Mouse (Mus musculus) forebrain, embryonic 15.5 days (tissue): ENCODE measurements around the gene Asgr1. TPM values are rescaled to one million over a fixed set of nuclear protein-coding genes. Genes with fewer than 3 reads are reported as not detected.
"Not testable (repeated sequence)": the region's sequence is repeated elsewhere in the genome, so short reads cannot be mapped to it uniquely, and the experiment has no call there.

Experiments used
- ATAC-seq: fragments of 200-750 bp; cut with Nextera tagmentation; replicated peaks from 2 replicates; pipeline ENCODE4 v1.8.0; 2017; ENCODE audit warnings: mild to moderate bottlenecking, moderate TSS enrichment, moderate library complexity
- H3K27ac ChIP-seq: fragments of 300-500 bp; sonication (generic); replicated peaks from 2 replicates; pipeline ENCODE4 v1.5.1; 2015; ENCODE audit warnings: mild to moderate bottlenecking, inconsistent platforms
- H3K27me3 ChIP-seq: fragments of 300-500 bp; sonication (generic); 2 replicates; pipeline ENCODE4 v1.6.1; 2015; ENCODE audit warnings: inconsistent platforms
- H3K36me3 ChIP-seq: fragments of 300-500 bp; sonication (generic); 2 replicates; pipeline ENCODE4 v1.6.1; 2015; ENCODE audit warnings: mild to moderate bottlenecking, inconsistent platforms
- H3K4me1 ChIP-seq: fragments of 300-500 bp; sonication (generic); 2 replicates; pipeline ENCODE4 v1.6.1; 2015; ENCODE audit warnings: inconsistent platforms
- H3K4me2 ChIP-seq: fragments of 300-500 bp; sonication (generic); replicated peaks from 2 replicates; pipeline ENCODE4 v1.6.1; 2015; ENCODE audit warnings: mild to moderate bottlenecking, inconsistent platforms
- H3K4me3 ChIP-seq: fragments of 300-500 bp; sonication (generic); 2 replicates; pipeline ENCODE4 v1.5.1; 2015; ENCODE audit warnings: mild to moderate bottlenecking, inconsistent platforms
- H3K9ac ChIP-seq: fragments of 300-500 bp; sonication (generic); replicated peaks from 2 replicates; pipeline ENCODE4 v1.6.1; 2015; ENCODE audit warnings: mild to moderate bottlenecking, inconsistent platforms
- H3K9me3 ChIP-seq: fragments of 300-500 bp; sonication (generic); 2 replicates; pipeline ENCODE4 v1.6.1; 2016; ENCODE audit warnings: inconsistent platforms
- WGBS: fragments of 180-500 bp; shearing (Covaris S2); methylation state at CpG from one replicate; pipeline ENCODE4 v1.1.7; 2015; ENCODE audit warnings: mixed read lengths; 5-methylcytosine and 5-hydroxymethylcytosine counted together
- polyA plus RNA-seq: library from polyadenylated mRNA; unstranded; fragments of >200 nt; fragmentation: Nextera tagmentation; extraction: Ambion mirVana; gene quantifications from 2 replicates; pipeline ENCODE4 v1.2.1, GENCODE M21; 2015

The Asgr1 gene
- polyA plus RNA-seq, 1 experiment from 2014 or later, result 2.0 TPM

DNA sequence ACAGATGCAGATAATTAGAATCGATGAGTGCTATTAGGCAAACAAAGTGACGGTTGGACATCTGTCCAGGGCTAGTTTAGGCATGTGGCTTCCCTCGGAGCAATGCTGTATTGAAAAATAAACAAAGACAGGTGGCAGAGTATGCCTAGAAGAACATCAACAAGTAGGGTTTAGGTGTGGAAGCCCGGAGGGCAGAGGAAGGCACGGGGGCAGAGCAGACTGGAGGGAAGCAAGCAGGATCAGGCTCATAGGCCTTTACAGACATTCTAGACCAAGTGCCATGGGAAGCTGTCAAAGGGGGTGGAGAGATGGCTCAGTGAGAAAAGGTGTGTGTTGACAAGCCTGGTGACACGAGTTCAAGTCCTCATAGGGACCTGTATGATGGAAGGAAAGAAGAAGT, 4.5 kb upstream of the Asgr1 start:
- no peak for ATAC-seq
- no peaks in the 10 kb centered on the region for H3K9me3 ChIP-seq
- H3K27ac ChIP-seq, result no peak overlapping the region
- H3K27me3 ChIP-seq, result no peaks in the 10 kb centered on the region
- no peak overlapping the region for H3K4me2 ChIP-seq
- whole genome bisulfite sequencing, result 58% methylated on average over 6 of the region's 6 CpGs
- no peak overlapping the region for H3K9ac ChIP-seq
- peaks cover 10% of the 10 kb centered on the region for H3K36me3 ChIP-seq
- no peak overlapping the region for H3K4me3 ChIP-seq
- H3K4me1 ChIP-seq, result no peaks in the 10 kb centered on the region

DNA sequence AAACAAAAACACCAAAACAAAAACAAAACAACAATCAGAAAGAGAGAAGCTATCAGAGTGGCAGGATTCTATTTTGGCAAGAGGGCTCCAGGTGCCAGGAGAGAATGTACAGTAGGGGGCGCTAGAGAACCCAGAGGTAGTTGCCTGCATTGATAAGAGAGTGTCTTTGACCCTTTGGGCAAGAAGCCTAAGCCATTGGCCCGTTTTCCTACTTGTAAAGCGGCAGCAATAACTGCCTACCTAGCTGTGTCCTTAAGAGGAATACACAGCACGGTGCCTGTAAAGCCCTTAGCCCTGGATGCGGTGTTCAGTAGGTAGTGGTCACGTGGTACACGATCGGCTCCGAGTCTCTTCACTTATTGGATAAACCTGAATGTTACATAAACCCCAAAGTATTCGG, 4.1 kb upstream of the Asgr1 start:
- H3K36me3 ChIP-seq, result peaks cover 6% of the 10 kb centered on the region
- no peaks in the 10 kb centered on the region for H3K4me1 ChIP-seq
- H3K9ac ChIP-seq, result no peak overlapping the region
- H3K9me3 ChIP-seq, result no peaks in the 10 kb centered on the region
- H3K4me2 ChIP-seq, result no peak overlapping the region
- no peak overlapping the region for H3K4me3 ChIP-seq
- ATAC-seq, result no peak
- WGBS, result 57% methylated on average over 10 of the region's 10 CpGs
- no peaks in the 10 kb centered on the region for H3K27me3 ChIP-seq
- no peak overlapping the region for H3K27ac ChIP-seq

DNA sequence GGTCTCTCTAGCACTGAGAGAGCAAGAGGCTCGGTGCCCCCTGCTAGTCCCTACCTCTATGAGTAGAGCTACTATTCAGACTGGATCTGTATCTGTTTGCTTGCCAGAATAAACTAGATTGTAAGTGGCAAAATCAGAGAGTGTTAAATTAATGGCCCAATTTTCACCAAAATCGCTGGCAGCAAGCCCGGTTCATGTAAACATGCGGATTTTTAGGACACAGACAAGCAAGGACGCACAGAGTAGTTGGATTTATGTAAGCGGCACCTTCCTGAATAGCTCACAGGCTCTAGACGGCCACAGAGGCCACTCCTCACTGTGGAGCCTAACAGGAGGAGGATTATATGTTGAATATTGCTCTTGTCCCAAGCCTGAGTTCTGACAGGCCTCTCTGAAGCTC, 729 bp upstream of the Asgr1 start:
- Histone ChIP-seq H3K4me3 (no peak overlapping the region), H3K36me3 (no peaks in the 10 kb centered on the region), H3K4me2 (no peak overlapping the region), H3K27me3 (no peaks in the 10 kb centered on the region), H3K9ac (no peak overlapping the region), H3K9me3 (no peaks in the 10 kb centered on the region), H3K4me1 (0 out of 2 replicates have a peak, but pooled peaks cover 2% of the 10 kb centered on the region), H3K27ac (no peak overlapping the region)
- WGBS, result 51% methylated on average over 7 of the region's 7 CpGs
- ATAC-seq, result no peak

DNA sequence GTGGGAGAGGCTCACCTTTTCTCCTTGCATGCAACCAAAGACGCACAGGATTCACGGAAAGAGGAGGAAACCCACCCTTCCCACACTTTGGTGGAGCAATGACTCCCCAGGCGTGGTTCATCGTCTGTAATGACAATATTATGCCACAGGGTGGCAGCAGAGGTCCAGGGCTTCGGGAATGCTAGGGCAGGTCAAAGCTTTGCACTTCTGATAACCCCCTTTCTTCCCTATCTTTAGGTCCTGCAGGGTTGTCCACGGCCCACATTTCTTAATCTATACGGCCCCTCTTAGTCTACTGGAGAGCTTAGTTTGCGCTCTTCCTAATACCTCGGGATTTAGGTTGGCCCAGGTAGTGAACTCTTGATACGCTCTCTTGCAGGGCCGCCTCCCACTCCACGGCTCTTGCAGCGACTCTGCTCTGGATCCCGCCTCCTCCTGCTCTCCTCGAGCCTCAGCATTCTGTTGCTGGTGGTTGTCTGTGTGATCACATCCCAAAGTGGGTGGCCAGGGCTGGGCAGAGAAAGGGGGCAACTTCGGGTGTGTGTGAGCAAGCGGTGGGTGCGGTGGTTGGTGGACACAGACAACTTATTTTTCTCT, 1.8 kb downstream of the Asgr1 start:
- H3K36me3 ChIP-seq, result no peaks in the 10 kb centered on the region
- no peak overlapping the region for H3K27ac ChIP-seq
- H3K4me2 ChIP-seq, result 0 out of 2 replicates have a peak overlapping the region, but pooled peaks have one; percentile 17
- no peaks in the 10 kb centered on the region for H3K27me3 ChIP-seq
- no peaks in the 10 kb centered on the region for H3K9me3 ChIP-seq
- ATAC-seq, result peak; percentile 19; the same call in 1 of the 2 replicates
- 25% methylated on average over 18 of the region's 18 CpGs for WGBS
- H3K4me1 ChIP-seq, result 0 out of 2 replicates have a peak, but pooled peaks cover 2% of the 10 kb centered on the region
- no peak overlapping the region for H3K4me3 ChIP-seq
- no peak overlapping the region for H3K9ac ChIP-seq

DNA sequence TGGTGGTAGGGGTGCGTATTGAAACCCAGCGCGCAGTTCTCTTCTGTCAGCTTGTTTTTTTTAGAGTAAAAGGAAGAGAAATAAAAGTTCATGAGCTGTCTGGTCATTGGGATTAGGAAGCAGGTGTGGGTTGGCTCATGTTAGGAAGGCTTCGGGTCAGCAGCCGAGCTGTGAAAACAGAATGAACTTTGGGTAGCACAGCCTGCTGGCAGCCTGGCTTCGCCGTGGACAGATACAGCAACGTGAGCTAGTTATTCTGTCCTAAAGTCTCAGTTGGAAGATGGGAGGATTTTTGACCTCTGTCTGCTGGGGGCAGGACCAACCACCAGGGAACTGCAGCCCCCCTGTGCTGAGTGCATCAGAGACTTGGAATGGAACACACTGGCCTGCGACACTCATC, 3.9 kb downstream of the Asgr1 start:
- no peak overlapping the region for H3K4me3 ChIP-seq
- no peaks in the 10 kb centered on the region for H3K36me3 ChIP-seq
- H3K9ac ChIP-seq, result no peak overlapping the region
- WGBS, result 77% methylated on average over 9 of the region's 9 CpGs
- H3K9me3 ChIP-seq, result no peaks in the 10 kb centered on the region
- H3K4me1 ChIP-seq, result 0 out of 2 replicates have a peak, but pooled peaks cover 2% of the 10 kb centered on the region
- no peaks in the 10 kb centered on the region for H3K27me3 ChIP-seq
- no peak overlapping the region for H3K27ac ChIP-seq
- no peak for ATAC-seq
- no peak overlapping the region for H3K4me2 ChIP-seq

DNA sequence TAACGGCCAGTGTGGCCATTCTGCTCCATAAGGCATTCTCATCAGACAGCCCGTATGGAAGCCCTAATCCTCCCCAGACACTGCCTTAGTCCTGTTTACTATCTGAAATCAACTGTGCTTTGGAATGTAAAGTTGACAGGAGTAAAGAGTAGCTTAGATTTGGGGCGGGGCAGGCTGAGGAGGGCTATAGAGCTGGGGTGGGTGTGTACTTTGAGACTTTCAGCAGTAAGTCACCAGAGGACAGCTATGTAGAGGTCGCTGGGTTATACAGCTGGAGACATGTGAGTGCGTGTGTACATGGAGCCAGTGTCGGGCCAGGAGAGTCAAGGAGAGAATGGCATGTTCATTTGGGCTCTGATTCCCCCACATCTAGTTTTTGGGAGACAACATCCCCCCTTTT, 6.0 kb downstream of the Asgr1 start:
- ATAC-seq, result no peak
- 73% methylated on average over 6 of the region's 6 CpGs for WGBS
- no peak overlapping the region for H3K9ac ChIP-seq
- no peak overlapping the region for H3K4me2 ChIP-seq
- no peak overlapping the region for H3K4me3 ChIP-seq
- H3K4me1 ChIP-seq, result 0 out of 2 replicates have a peak, but pooled peaks cover 2% of the 10 kb centered on the region
- no peaks in the 10 kb centered on the region for H3K36me3 ChIP-seq
- no peaks in the 10 kb centered on the region for H3K27me3 ChIP-seq
- H3K9me3 ChIP-seq, result no peaks in the 10 kb centered on the region
- no peak overlapping the region for H3K27ac ChIP-seq

DNA sequence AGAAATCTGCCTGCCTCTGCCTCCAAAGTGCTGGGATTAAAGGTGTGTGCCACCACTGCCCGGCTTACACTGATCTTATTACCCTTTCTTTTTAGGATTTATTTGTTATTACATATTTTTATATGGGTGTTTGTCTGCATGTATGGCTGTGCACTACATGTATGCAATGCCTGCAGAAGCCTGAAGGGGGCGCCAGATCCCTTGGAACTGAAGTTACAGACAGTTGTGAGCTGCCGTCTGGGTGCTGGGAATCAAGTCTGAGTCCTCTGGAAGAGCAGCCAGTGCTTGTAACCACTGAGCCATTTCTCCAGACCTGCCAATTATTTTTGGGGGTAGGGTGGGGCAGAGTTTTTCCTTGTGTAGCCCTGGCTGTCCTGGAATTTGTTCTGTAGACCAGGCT, 9.2 kb downstream of the Asgr1 start:
- Histone ChIP-seq H3K4me3 (no peak overlapping the region), H3K4me1 (no peaks in the 10 kb centered on the region), H3K27me3 (no peaks in the 10 kb centered on the region), H3K9me3 (no peaks in the 10 kb centered on the region), H3K4me2 (no peak overlapping the region), H3K36me3 (no peaks in the 10 kb centered on the region), H3K9ac (no peak overlapping the region), H3K27ac (no peak overlapping the region)
- no peak for ATAC-seq
- WGBS, result 71% methylated on average over 3 of the region's 3 CpGs

DNA sequence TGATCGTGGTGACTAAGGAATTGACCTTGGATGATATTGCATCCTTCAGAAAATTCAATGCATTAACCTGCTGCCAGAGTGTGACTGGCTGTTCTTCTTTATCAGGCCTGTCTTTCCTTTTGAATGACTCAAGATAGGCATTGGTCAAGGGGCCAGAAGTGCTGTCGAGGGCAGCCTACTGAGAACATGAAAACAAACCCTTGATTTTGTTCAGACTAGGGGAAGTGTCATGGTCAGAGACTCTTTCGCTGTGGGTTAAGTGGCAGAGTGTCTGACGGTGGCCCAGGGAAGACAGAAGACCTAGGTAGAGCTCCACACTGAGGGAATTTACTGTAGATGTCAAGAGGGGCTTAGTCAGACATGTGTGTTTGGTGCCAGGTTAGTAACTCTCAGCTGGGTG, 12.8 kb downstream of the Asgr1 start:
- Histone ChIP-seq H3K4me2 (no peak overlapping the region), H3K27me3 (no peaks in the 10 kb centered on the region), H3K9me3 (no peaks in the 10 kb centered on the region), H3K36me3 (no peaks in the 10 kb centered on the region), H3K27ac (no peak overlapping the region), H3K9ac (no peak overlapping the region), H3K4me1 (no peaks in the 10 kb centered on the region), H3K4me3 (no peak overlapping the region)
- ATAC-seq, result no peak
- 82% methylated on average over 4 of the region's 4 CpGs for WGBS

DNA sequence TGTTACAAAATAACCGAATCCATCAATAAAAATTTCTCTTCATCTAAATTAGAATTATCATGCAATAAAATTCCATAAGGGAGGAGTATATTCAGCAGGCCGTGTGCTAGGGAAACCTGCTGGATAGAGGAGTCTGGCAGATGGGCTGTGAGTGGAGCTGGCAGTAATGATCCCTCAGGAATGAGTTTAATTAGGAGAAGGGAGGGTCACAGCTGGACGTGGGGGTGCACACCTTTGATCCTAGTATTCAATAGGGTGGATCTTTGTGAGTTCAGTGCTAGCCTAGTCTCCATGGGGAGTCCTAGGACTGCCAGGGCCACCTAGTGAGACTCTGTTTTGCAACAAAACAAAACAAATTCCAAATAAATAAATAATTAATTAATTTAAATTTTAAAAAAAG, 14.4 kb downstream of the Asgr1 start:
- H3K4me1 ChIP-seq, result no peaks in the 10 kb centered on the region
- H3K9ac ChIP-seq, result no peak overlapping the region
- no peak overlapping the region for H3K4me3 ChIP-seq
- 23% methylated on average over 3 of the region's 3 CpGs for WGBS
- H3K27me3 ChIP-seq, result no peaks in the 10 kb centered on the region
- H3K27ac ChIP-seq, result no peak overlapping the region
- no peaks in the 10 kb centered on the region for H3K36me3 ChIP-seq
- H3K4me2 ChIP-seq, result no peak overlapping the region
- ATAC-seq, result no peak
- no peaks in the 10 kb centered on the region for H3K9me3 ChIP-seq

DNA sequence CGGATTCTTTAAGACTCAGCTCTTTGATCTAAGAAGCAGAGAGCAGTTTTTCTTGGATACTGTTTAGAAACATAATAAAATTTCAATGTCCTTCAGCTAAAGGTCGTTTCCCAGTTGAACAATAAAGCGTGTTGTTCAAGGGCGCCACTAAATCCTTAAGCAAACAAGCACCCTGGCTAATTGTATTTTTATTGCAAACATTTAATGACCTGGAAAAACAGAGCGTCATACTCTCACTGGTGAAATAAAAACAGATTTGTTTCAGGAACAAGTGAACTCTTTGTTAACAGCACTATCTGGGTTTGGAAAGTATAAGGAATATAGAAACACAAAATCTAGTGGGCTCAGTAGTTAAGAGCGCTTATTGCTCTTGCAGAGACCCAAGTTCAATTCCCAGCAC, 16.2 kb downstream of the Asgr1 start:
- WGBS, result 62% methylated on average over 6 of the region's 6 CpGs
- H3K27ac ChIP-seq, result no peak overlapping the region

DNA sequence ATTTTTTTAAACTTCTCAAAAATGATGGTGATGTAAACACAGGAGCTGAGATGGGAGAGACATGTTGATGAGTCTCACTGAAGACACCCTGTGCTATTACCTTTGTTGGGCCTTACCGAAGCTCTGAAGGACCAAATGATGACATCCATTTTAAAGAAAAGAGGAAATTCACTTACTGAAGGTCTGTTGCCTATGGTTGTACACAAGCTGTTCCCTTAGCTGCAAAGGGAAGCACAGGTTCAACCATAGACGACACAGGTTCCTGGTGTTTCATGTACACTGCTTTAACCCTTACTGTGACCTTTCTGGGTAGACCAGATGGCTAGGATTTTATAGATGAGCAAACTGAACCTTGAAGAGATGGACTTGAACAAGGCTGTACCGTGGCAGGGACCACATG, 16.7 kb downstream of the Asgr1 start:
- not testable (repeated sequence) for H3K9me3 ChIP-seq, H3K4me2 ChIP-seq, H3K27ac ChIP-seq, H3K27me3 ChIP-seq, H3K4me3 ChIP-seq, H3K4me1 ChIP-seq, H3K36me3 ChIP-seq, H3K9ac ChIP-seq, ATAC-seq
- WGBS, result 84% methylated on average over 3 of the region's 3 CpGs

More for the DNA sequence above, 16.2 kb downstream of the Asgr1 start:
- no peak overlapping the region for H3K4me2 ChIP-seq
- no peaks in the 10 kb centered on the region for H3K36me3 ChIP-seq
- no peak overlapping the region for H3K4me3 ChIP-seq
- no peaks in the 10 kb centered on the region for H3K9me3 ChIP-seq
- H3K4me1 ChIP-seq, result no peaks in the 10 kb centered on the region
- H3K9ac ChIP-seq, result no peak overlapping the region
- H3K27me3 ChIP-seq, result no peaks in the 10 kb centered on the region
- ATAC-seq, result no peak

DNA sequence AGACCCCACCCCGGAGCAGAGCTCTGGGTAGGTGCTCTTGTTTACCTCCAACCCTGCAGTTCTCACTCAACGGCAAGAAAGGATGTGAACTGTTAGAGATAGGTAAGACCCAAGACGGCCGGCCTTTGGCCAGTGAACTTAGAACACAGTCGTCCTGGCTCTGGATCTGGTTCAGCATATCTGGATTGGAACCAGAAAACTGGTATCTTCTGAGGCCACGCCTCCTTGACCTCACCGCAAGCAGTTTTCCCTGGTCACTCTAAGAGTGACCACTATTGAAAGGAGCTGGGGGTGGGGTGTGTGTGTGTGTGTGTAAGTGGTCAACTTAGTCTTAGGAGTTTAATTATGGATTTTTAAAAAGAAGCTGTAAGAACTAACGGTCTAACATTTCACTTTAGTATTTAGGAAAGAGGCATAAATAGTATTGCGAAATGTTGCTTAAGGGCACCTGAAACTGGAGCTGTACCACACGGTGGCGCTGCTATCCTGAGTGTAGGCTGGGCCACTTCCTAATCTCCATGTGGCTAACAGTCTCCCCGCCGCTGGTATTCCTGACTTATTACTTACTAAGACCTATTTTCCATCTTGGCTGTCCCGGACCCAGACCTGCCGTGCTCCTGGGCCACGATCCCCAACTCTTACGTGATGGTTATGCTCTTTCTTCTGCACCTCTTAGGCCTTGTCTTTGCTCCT, 20.6 kb downstream of the Asgr1 start:
- H3K27ac ChIP-seq, result no peak overlapping the region
- ATAC-seq, result no peak
- H3K9ac ChIP-seq, result no peak overlapping the region
- WGBS, result 39% methylated on average over 17 of the region's 17 CpGs
- no peaks in the 10 kb centered on the region for H3K27me3 ChIP-seq
- H3K9me3 ChIP-seq, result no peaks in the 10 kb centered on the region
- H3K4me1 ChIP-seq, result no peaks in the 10 kb centered on the region
- no peak overlapping the region for H3K4me3 ChIP-seq
- H3K4me2 ChIP-seq, result no peak overlapping the region
- no peaks in the 10 kb centered on the region for H3K36me3 ChIP-seq

DNA sequence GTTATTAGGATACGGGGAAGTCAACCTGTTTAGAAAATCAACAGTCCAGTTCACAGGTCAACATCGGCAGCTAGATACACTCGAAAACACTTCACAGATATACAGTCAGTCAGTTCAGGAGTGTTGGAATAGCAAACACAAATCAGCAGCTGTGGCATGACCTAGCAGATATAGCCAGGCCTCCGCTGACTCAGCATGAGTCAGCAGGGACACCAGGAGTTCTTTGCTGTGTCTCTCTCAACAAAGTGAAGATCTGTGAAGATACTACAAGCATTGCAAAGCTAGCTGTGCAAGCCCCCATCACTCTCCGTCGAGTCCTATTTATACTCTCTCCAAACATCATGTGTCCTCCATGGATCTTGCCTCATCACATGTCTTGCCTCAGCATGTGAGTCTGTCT, 21.7 kb downstream of the Asgr1 start:
- Histone ChIP-seq H3K4me3 (no peak overlapping the region), H3K4me2 (no peak overlapping the region), H3K36me3 (no peaks in the 10 kb centered on the region), H3K9me3 (no peaks in the 10 kb centered on the region), H3K9ac (no peak overlapping the region), H3K4me1 (no peaks in the 10 kb centered on the region), H3K27ac (no peak overlapping the region), H3K27me3 (no peaks in the 10 kb centered on the region)
- 90% methylated on average over 6 of the region's 6 CpGs for WGBS
- no peak for ATAC-seq
